In the genomic region with DNA sequence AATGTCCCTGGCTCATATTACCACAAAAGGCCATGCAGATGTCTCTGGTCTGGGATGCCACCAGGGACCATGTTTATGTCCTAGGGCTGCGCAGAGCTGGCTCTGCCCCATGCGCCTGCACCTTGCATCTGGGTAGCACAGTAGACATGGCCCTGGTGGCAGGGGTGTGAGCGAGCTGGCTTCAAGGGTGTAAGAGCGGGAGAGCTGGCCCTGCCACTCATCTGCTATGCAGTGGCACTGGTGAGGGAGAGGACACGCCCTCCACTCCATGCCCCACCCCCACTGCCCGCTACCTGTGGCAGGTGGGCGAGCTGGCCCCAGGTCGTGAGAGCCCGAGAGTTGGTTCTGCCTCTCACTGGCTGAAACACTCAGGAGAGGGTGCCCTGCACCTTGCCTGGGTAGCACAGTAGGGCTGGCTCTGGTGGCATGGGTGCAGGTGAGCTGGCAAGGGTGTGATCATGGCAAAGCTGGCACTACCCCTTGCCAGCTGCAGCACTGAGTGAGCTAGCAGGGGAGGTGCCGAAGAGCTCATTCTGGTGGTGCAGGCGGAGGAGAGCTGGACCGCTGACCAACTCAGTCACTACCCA, we compare ENCODE assay signal across 16 mouse cellular contexts. TPM values are rescaled to one million over a fixed set of nuclear protein-coding genes. Genes with fewer than 3 reads are reported as not detected.
DNase-seq lines count a peak whose midpoint lies in the region; ATAC-seq lines count a peak whose summit lies in the region.
"Had no signal": no experiment of that assay in that cellular context is flagged by ENCODE, and none has a peak within 500 bp of the region (broad histone marks: within the 10 kb centered on the region; RNA-seq: fewer than 3 reads in every experiment).

No protein-coding gene starts in this region.

- H3K9me3 ChIP-seq in heart, embryonic 14.5 days (ENCODE audit: control insufficient read depth, low read length), result no peaks in the 10 kb centered on the region
- no peaks in the 10 kb centered on the region for H3K9me3 ChIP-seq in lung, embryonic 15.5 days
- H3K9me3 ChIP-seq in limb, embryonic 15.5 days, result no peaks in the 10 kb centered on the region
- no peaks in the 10 kb centered on the region for H3K9me3 ChIP-seq in midbrain, embryonic 16.5 days (replicated peaks; ENCODE audit: control insufficient read depth, low read length, poor library complexity, severe bottlenecking)
- H3K9me3 ChIP-seq: embryonic facial prominence, embryonic 15.5 days; limb, embryonic 13.5 days had no signal

- H3K27me3 ChIP-seq in heart, embryonic 14.5 days (ENCODE audit: control insufficient read depth, insufficient read depth, low read length), result no peaks in the 10 kb centered on the region
- no peaks in the 10 kb centered on the region for H3K27me3 ChIP-seq in lung, embryonic 15.5 days
- no peaks in the 10 kb centered on the region for H3K27me3 ChIP-seq in limb, embryonic 15.5 days
- no peaks in the 10 kb centered on the region for H3K27me3 ChIP-seq in midbrain, embryonic 16.5 days (ENCODE audit: control insufficient read depth, insufficient read depth, low read depth, low read length)
- H3K27me3 ChIP-seq: CH12.LX; embryonic facial prominence, embryonic 15.5 days; limb, embryonic 13.5 days; neural tube, embryonic 13.5 days; Patski had no signal

- intact Hi-C loops in heart, postnatal 14 days (cut with DNase I), result no loop called here
- intact Hi-C loops in left cerebral cortex, postnatal 25 days (cut with DNase I), result no loop called here

- no peak overlapping the region for H3K9ac ChIP-seq in heart, embryonic 14.5 days (ENCODE audit: low read length)
- H3K9ac ChIP-seq in lung, embryonic 15.5 days, result no peak overlapping the region
- no peak overlapping the region for H3K9ac ChIP-seq in limb, embryonic 15.5 days
- no peak overlapping the region for H3K9ac ChIP-seq in midbrain, embryonic 16.5 days (ENCODE audit: low read depth, low read length)
- H3K9ac ChIP-seq: embryonic facial prominence, embryonic 15.5 days; limb, embryonic 13.5 days; neural tube, embryonic 13.5 days had no signal

- no peak overlapping the region for H3K4me2 ChIP-seq in heart, embryonic 14.5 days (ENCODE audit: low read length)
- H3K4me2 ChIP-seq in lung, embryonic 15.5 days, result no peak overlapping the region
- H3K4me2 ChIP-seq in limb, embryonic 15.5 days, result no peak overlapping the region
- H3K4me2 ChIP-seq in midbrain, embryonic 16.5 days (ENCODE audit: low read length), result no peak overlapping the region
- H3K4me2 ChIP-seq: embryonic facial prominence, embryonic 15.5 days; limb, embryonic 13.5 days; neural tube, embryonic 13.5 days had no signal

- no peak overlapping the region for H3K27ac ChIP-seq in heart, embryonic 14.5 days (replicated peaks in 1 of 2; ENCODE audit: control insufficient read depth in 1 of 2, insufficient read depth in 1 of 2, low read depth in 2 of 2, low read length in 2 of 2)
- 0 out of 2 replicates have a peak overlapping the region, but pooled peaks have one; percentile 6 for H3K27ac ChIP-seq in lung, embryonic 15.5 days
- H3K27ac ChIP-seq in limb, embryonic 15.5 days, result no peak overlapping the region
- no peak overlapping the region for H3K27ac ChIP-seq in midbrain, embryonic 16.5 days (ENCODE audit: low read length)
- H3K27ac ChIP-seq: embryonic facial prominence, embryonic 15.5 days; limb, embryonic 13.5 days; neural tube, embryonic 13.5 days had no signal

- H3K36me3 ChIP-seq in heart, embryonic 14.5 days (ENCODE audit: control insufficient read depth, insufficient read depth, low read length), result 0 out of 2 replicates have a peak, but pooled peaks cover 4% of the 10 kb centered on the region
- peaks cover 10% of the 10 kb centered on the region; the same call in 1 of the 2 replicates for H3K36me3 ChIP-seq in lung, embryonic 15.5 days
- H3K36me3 ChIP-seq in limb, embryonic 15.5 days, result no peaks in the 10 kb centered on the region
- H3K36me3 ChIP-seq in midbrain, embryonic 16.5 days (ENCODE audit: control insufficient read depth, insufficient read depth, low read length), result no peaks in the 10 kb centered on the region
- H3K36me3 ChIP-seq: embryonic facial prominence, embryonic 15.5 days; limb, embryonic 13.5 days; neural tube, embryonic 13.5 days had no signal

- H3K4me1 ChIP-seq in heart, embryonic 14.5 days (ENCODE audit: control insufficient read depth in 2 of 2, insufficient read depth in 2 of 2, low read length in 2 of 2), result peaks cover 7 to 16% of the 10 kb centered on the region in 2 experiments
- H3K4me1 ChIP-seq in lung, embryonic 15.5 days, result peaks cover 41% of the 10 kb centered on the region
- 0 out of 2 replicates have a peak, but pooled peaks cover 1% of the 10 kb centered on the region for H3K4me1 ChIP-seq in limb, embryonic 15.5 days
- peaks cover 2% of the 10 kb centered on the region; the same call in 1 of the 2 replicates for H3K4me1 ChIP-seq in midbrain, embryonic 16.5 days (ENCODE audit: control insufficient read depth, insufficient read depth, low read length)
- H3K4me1 ChIP-seq: limb, embryonic 13.5 days had no signal

- peak; percentile 43; the same call in 1 of the 2 replicates for ATAC-seq in heart, embryonic 14.5 days (ENCODE audit: insufficient number of reproducible peaks, insufficient read depth, low FRiP score, low read depth)
- ATAC-seq in lung, embryonic 15.5 days (ENCODE audit: borderline replicate concordance, extremely low read depth, low FRiP score, low TSS enrichment), result peak; percentile 44
- ATAC-seq in limb, embryonic 15.5 days (ENCODE audit: insufficient number of reproducible peaks, low FRiP score, low TSS enrichment, low read depth), result peak; percentile 69; the same call in 1 of the 2 replicates
- peak; percentile 22; the same call in 1 of the 2 replicates for ATAC-seq in midbrain, embryonic 16.5 days
- ATAC-seq: Patski had no signal

- H3K4me3 ChIP-seq in heart, embryonic 14.5 days (ENCODE audit: control insufficient read depth in 1 of 2, insufficient read depth in 1 of 2, low read depth in 1 of 2, low read length in 2 of 2), result no peak overlapping the region
- H3K4me3 ChIP-seq in lung, embryonic 15.5 days, result no peak overlapping the region
- H3K4me3 ChIP-seq in limb, embryonic 15.5 days, result no peak overlapping the region
- H3K4me3 ChIP-seq in midbrain, embryonic 16.5 days (ENCODE audit: low read depth, low read length), result no peak overlapping the region
- H3K4me3 ChIP-seq: embryonic facial prominence, embryonic 15.5 days; limb, embryonic 13.5 days; neural tube, embryonic 13.5 days had no signal

- no peak for DNase-seq in heart, postnatal 14 days
- no peak for DNase-seq in lung, postnatal 4 days
- DNase-seq in left cerebral cortex, postnatal 25 days (ENCODE audit: low spot score in 2 of 2), result no peak
- DNase-seq: adrenal gland, adult 8-10 months; cerebellum, postnatal 14 days; kidney, postnatal 14 days had no signal

- 93% methylated on average over 12 of the region's 12 CpGs for WGBS in heart, embryonic 14.5 days
- WGBS in lung, embryonic 15.5 days, result 86% methylated on average over 12 of the region's 12 CpGs
- 94% methylated on average over 12 of the region's 12 CpGs for whole genome bisulfite sequencing in limb, embryonic 15.5 days
- WGBS in midbrain, embryonic 16.5 days, result 98% methylated on average over 12 of the region's 12 CpGs

RNA-seq across cellular contexts. Expression of gene Pawr, which starts 24.8 kb away (rescaled TPM):
- polyA plus RNA-seq in heart, embryonic 14.5 days (2014; fragmentation: Nextera tagmentation; extraction: Ambion mirVana), result 10.6 and 12.4 TPM in 2 replicates
- 1 to 10 TPM; 3.1 to 3.4 TPM for total RNA-seq in heart, postnatal 14 days (2021)
- 20.8 and 21.0 TPM in 2 replicates for polyA plus RNA-seq in lung, embryonic 15.5 days (2015; fragmentation: Nextera tagmentation; extraction: Ambion mirVana)
- polyA plus RNA-seq in limb, embryonic 15.5 days (2015; fragmentation: Nextera tagmentation; extraction: Ambion mirVana), result 3.2 and 3.3 TPM in 2 replicates
- polyA plus RNA-seq in midbrain, embryonic 16.5 days (2015; fragmentation: Nextera tagmentation; extraction: Ambion mirVana), result 1.5 and 1.9 TPM in 2 replicates
- total RNA-seq in left cerebral cortex, postnatal 25 days (2021), result 1 to 10 TPM; 2.2 to 2.5 TPM
- total RNA-seq: CH12.LX; granulocyte monocyte progenitor cell, adult 5-6 weeks had no signal
